Mouse (Mus musculus): ENCODE data around the gene Ankrd31.
A peak's percentile ranks its signal among the peaks of the same experiment; 100 is the strongest.
"Not testable (repeated sequence)": the region's sequence is repeated elsewhere in the genome, so short reads cannot be mapped to it uniquely, and the experiment has no call there.

The Ankrd31 gene

GRCm38 (mm10) chr13:96939680-96940079 is 191.6 kb downstream of the Ankrd31 start:
- no peak for DNase-seq (ENCODE audit: low spot score in 2 of 2)

- not testable (repeated sequence) for DNase-seq (ENCODE audit: low spot score in 2 of 2)
Observed at GRCm38 (mm10) chr13:96941481-96941880, 193.4 kb downstream of the Ankrd31 start.

- DNase-seq (ENCODE audit: low spot score in 2 of 2): peak in 1 of 2 experiments; percentile 31
Observed at GRCm38 (mm10) chr13:96943571-96943970, 195.5 kb downstream of the Ankrd31 start.

GRCm38 (mm10) chr13:96945748-96946147 is 197.7 kb downstream of the Ankrd31 start:
- no peak for DNase-seq (ENCODE audit: low spot score in 2 of 2)

- no peak for DNase-seq (ENCODE audit: low spot score in 2 of 2)
Observed at GRCm38 (mm10) chr13:96947722-96948121, 199.7 kb downstream of the Ankrd31 start.

- no peak for DNase-seq (ENCODE audit: low spot score in 2 of 2)
Observed at GRCm38 (mm10) chr13:96951880-96952279, 203.8 kb downstream of the Ankrd31 start.

- DNase-seq (ENCODE audit: low spot score in 2 of 2): no peak
Observed at GRCm38 (mm10) chr13:96956466-96956865, 208.4 kb downstream of the Ankrd31 start.
